Mouse (Mus musculus) left cerebral cortex, adult 11 months (tissue): ENCODE measurements around the gene Atf6.

Experiments used
- DNase-seq: peaks from one replicate; pipeline ENCODE4 v3.0.0; 2022; ENCODE audit warnings: low spot score

Atf6 gene

GRCm38 (mm10) chr1:170657643-170658314 lies 209.8 kb downstream of the Atf6 start:
- no peak for DNase-seq

DNA sequence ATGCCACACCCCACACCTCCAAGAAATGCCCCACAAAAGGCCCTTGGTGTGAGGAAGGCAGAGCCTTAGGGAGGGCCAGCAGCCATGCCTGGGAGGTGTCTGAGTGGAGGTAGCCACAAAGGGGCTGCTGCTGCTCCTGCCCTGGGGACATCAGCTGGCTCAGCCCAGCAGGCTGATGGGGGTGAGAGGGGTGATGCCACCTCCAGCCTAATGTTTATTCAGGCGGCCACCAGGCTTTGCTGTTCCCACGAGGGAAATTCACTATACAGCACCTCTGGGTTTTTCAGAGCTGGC lies 210.4 kb downstream of the Atf6 start:
- no peak for DNase-seq

DNA sequence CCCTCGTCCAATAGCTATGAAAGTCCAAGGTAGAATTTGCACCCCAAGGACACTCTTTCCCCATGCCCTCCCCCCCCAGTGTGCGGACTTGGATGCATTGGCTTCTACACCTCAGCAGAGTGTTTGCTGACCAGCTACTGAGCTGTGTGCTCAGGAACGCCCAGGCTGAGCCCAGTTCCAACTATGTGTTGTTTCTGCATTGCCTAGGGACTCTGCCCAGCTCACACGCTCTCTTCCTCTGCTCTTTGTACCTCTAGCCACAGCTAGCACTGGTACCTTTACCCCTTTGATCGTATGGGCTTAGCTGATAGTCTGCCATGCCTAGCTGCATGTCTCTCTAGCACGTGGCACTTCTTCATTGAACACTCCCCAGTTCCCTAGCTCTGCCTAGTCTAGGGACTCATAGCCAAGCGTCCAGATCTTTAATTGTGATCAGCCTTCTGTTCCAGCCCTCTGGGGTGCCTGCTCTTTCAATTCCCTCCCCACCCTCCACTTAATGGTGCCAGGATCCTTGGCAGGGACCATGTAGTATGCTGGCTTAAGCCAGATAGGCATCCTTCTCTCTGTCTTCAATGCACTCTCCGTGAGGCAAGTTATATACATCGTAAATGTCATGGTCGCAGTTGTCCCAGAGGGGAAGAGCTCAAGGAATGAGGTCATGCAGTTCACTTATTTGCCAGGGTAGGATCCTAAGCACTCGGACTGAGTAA lies 210.9 kb downstream of the Atf6 start:
- DNase-seq: no peak

DNA sequence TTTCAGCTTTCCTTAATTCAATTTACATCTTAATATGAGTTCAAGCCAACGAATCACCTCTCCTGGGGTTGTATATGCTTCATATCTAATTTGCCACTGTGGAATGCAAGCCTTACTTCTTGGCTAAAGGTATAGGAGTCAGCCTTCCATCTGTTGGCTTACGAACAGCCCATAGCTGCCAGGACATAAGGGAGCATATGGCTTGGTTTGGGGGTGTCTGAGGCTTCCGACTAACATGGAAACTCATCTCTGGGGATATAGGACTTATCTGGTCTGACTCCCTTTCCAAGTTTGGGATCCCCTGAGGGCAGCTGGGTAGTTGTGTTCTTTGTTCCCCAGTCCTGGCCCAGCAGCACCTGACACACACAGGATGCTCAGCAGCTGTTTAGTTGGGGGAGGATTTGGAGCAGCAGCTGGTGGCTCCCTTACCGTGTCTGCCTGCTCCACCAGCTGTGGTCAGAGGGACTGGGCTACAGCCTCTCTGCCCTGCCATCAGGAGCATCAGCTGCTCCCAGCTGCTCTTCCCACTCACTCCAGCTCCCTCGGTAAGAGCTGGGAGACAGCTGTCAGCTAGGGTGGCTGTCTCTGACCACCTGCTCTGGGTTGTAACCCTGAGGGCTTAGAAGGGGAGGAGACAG lies 212.2 kb downstream of the Atf6 start:
- peak; percentile 29 for DNase-seq
